Mouse (Mus musculus) G1E (cell line): ENCODE data around the gene Mphosph6. TPM values are rescaled to one million over a fixed set of nuclear protein-coding genes. Genes with fewer than 3 reads are reported as not detected.

Experiments used
- ATAC-seq: 2 replicates; pipeline ENCODE4 v1.8.0; 2016; ENCODE audit warnings: mild to moderate bottlenecking; ENCODE audit not compliant: insufficient number of reproducible peaks, poor library complexity, low FRiP score, severe bottlenecking; ENCODE audit errors: extremely low read depth
- DNase-seq: peaks from one replicate; pipeline ENCODE4 v3.0.0; 2012; ENCODE audit warnings: low spot score
- H3K27me3 ChIP-seq: 2 replicates; pipeline ENCODE4 v1.6.1; 2012; ENCODE audit warnings: mild to moderate bottlenecking, low read length, inconsistent platforms; ENCODE audit not compliant: insufficient read depth
- H3K36me3 ChIP-seq: replicated peaks from 2 replicates; pipeline ENCODE3; 2012; ENCODE audit warnings: mild to moderate bottlenecking, inconsistent platforms
- H3K4me1 ChIP-seq: 2 replicates; pipeline ENCODE4 v1.6.1; 2012; ENCODE audit warnings: low read depth, low read length, inconsistent platforms, mixed read lengths; ENCODE audit not compliant: insufficient read depth
- H3K4me3 ChIP-seq: 2 replicates; pipeline ENCODE4 v1.5.1; 2012; ENCODE audit warnings: low read depth, mild to moderate bottlenecking, inconsistent platforms, low read length, moderate library complexity, mixed read lengths
- H3K9me3 ChIP-seq: replicated peaks from 2 replicates; pipeline ENCODE4 v1.6.1; 2012; ENCODE audit warnings: inconsistent platforms
- CTCF ChIP-seq: IDR thresholded peaks from 2 replicates; pipeline ENCODE4 v1.5.1; 2012; ENCODE audit warnings: low read depth, low read length, inconsistent platforms, mixed read lengths
- GATA1 ChIP-seq: IDR thresholded peaks from 2 replicates; pipeline ENCODE4 v1.6.1; 2012; ENCODE audit warnings: borderline replicate concordance, low read length, inconsistent platforms, mixed read lengths
- GATA2 ChIP-seq: IDR thresholded peaks from 2 replicates; pipeline ENCODE4 v1.6.1; 2012; ENCODE audit warnings: low read depth, low read length, inconsistent platforms, borderline replicate concordance
- POLR2AphosphoS5 ChIP-seq: IDR thresholded peaks from 2 replicates; pipeline ENCODE4 v1.6.1; 2012; ENCODE audit warnings: low read depth, low read length, inconsistent platforms; ENCODE audit not compliant: insufficient replicate concordance
- TAL1 ChIP-seq: conservative IDR thresholded peaks from 2 replicates; pipeline ENCODE4 v1.6.1; 2012; ENCODE audit warnings: low read depth, low read length, inconsistent platforms, mixed read lengths
- polyA plus RNA-seq: library from polyadenylated mRNA; stranded (reverse); fragments of >175 nt; gene quantifications from 2 replicates; pipeline ENCODE4 v1.2.3, GENCODE M21; 2012
- total RNA-seq, 2 experiments: library from RNA; stranded (forward) in 1 of 2; stranded (reverse) in 1 of 2; fragments of 200-1000 nt in 1 of 2; fragments of >200 nt in 1 of 2; fragmentation: Nextera tagmentation in 1 of 2; gene quantifications; 2 replicates each; pipeline ENCODE4 v1.2.3; 2014 to 2017

Mphosph6 gene
- total and polyA plus RNA-seq, 3 experiments, result 8.3 to 65.7 (median 42.7) TPM

- ATAC-seq (no peak), DNase-seq (no peak)
- Histone ChIP-seq H3K4me3 (no peak overlapping the region), H3K4me1 (no peaks in the 10 kb centered on the region), H3K36me3 (no peaks in the 10 kb centered on the region), H3K9me3 (peaks cover 38% of the 10 kb centered on the region), H3K27me3 (no peaks in the 10 kb centered on the region)
- TF ChIP-seq GATA1 (no peak), GATA2 (no peak), POLR2AphosphoS5 (no peak), TAL1 (no peak), CTCF (no peak)
Observed at GRCm38 (mm10) chr8:117775626-117776025, 26.1 kb downstream of the Mphosph6 start.

GRCm38 (mm10) chr8:117772597-117772996, 29.1 kb downstream of the Mphosph6 start:
- Histone ChIP-seq H3K36me3 (no peaks in the 10 kb centered on the region), H3K4me3 (no peak overlapping the region), H3K4me1 (no peaks in the 10 kb centered on the region), H3K27me3 (no peaks in the 10 kb centered on the region), H3K9me3 (peaks cover 46% of the 10 kb centered on the region)
- DNase-seq (no peak), ATAC-seq (no peak)
- TF ChIP-seq CTCF (no peak), GATA1 (no peak), GATA2 (no peak), POLR2AphosphoS5 (no peak), TAL1 (no peak)

GRCm38 (mm10) chr8:117772126-117772525, 29.6 kb downstream of the Mphosph6 start:
- TF ChIP-seq CTCF, result peak; percentile 44; the same call in 1 of the 2 replicates
- TF ChIP-seq GATA1, result no peak
- no peak for TF ChIP-seq TAL1
- H3K4me3 ChIP-seq, result no peak overlapping the region
- no peaks in the 10 kb centered on the region for H3K36me3 ChIP-seq
- peaks cover 46% of the 10 kb centered on the region for H3K9me3 ChIP-seq
- H3K4me1 ChIP-seq, result no peaks in the 10 kb centered on the region
- no peaks in the 10 kb centered on the region for H3K27me3 ChIP-seq
- ATAC-seq (no peak), DNase-seq (no peak)

GRCm38 (mm10) chr8:117771115-117771836, 30.5 kb downstream of the Mphosph6 start:
- DNase-seq, result no peak
- peaks cover 46% of the 10 kb centered on the region for H3K9me3 ChIP-seq
- H3K27me3 ChIP-seq, result no peaks in the 10 kb centered on the region
- no peak for ATAC-seq
- H3K36me3 ChIP-seq, result no peaks in the 10 kb centered on the region
- H3K4me3 ChIP-seq, result no peak overlapping the region
- H3K4me1 ChIP-seq, result no peaks in the 10 kb centered on the region
- TF ChIP-seq CTCF (no peak), GATA1 (no peak), POLR2AphosphoS5 (no peak), GATA2 (no peak), TAL1 (no peak)

- ATAC-seq (no peak), DNase-seq (no peak)
- Histone ChIP-seq H3K36me3 (no peaks in the 10 kb centered on the region), H3K9me3 (peaks cover 42% of the 10 kb centered on the region), H3K4me1 (no peaks in the 10 kb centered on the region), H3K4me3 (no peak overlapping the region), H3K27me3 (no peaks in the 10 kb centered on the region)
- TF ChIP-seq GATA1 (no peak), POLR2AphosphoS5 (no peak), CTCF (no peak), GATA2 (no peak)
Observed at GRCm38 (mm10) chr8:117768971-117769370, 32.8 kb downstream of the Mphosph6 start.

GRCm38 (mm10) chr8:117765947-117766346, 35.8 kb downstream of the Mphosph6 start:
- TF ChIP-seq GATA2 (no peak), POLR2AphosphoS5 (no peak), GATA1 (no peak), TAL1 (no peak), CTCF (no peak)
- H3K4me3 ChIP-seq, result no peak overlapping the region
- no peak for ATAC-seq
- H3K27me3 ChIP-seq, result no peaks in the 10 kb centered on the region
- H3K4me1 ChIP-seq, result no peaks in the 10 kb centered on the region
- no peak for DNase-seq
- H3K9me3 ChIP-seq, result peaks cover 39% of the 10 kb centered on the region
- H3K36me3 ChIP-seq, result no peaks in the 10 kb centered on the region
